Mouse (Mus musculus) central nervous system, embryonic 11.5 days (tissue): ENCODE data around the gene Lpxn. TPM values are rescaled to one million over a fixed set of nuclear protein-coding genes. Genes with fewer than 3 reads are reported as not detected.

Source experiments
- polyA plus RNA-seq: library from polyadenylated mRNA; depleted of rRNA; stranded (reverse); fragments of >200 nt; gene quantifications from 2 replicates; pipeline ENCODE4 v1.2.3, GENCODE M21; 2012; rRNA removed

Lpxn gene
- 1.5 and 1.8 TPM in 2 replicates for polyA plus RNA-seq

GRCm38 (mm10) chr19:12795511-12796327 lies at the start of gene Lpxn, which contains the start of gene Zfp91:
Gene Lpxn (plus strand): TSS chr19:12796193.
Gene Zfp91 (minus strand): TSS chr19:12796126.

DNA sequence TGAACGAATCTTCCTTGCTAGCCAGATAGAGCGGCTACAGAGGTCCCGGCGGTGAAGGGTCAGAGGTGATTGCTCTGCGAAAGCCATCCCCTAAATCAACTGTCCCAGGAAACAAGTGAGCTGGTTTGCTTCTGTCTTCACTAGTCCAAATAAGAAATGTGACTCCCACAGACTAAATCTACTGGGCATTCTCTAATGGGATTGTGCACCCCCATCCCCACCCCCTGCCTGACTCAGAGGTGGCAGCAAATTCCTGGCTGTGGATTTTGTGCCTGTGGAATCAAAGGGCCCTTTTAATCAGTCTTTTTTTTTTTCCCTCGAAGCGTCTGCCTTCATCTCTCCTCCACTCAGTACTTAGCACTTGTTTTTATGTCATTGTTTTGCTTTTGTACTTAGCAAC lies 30.7 kb upstream of the Lpxn start, which contains the start of gene Cntf:
Gene Cntf, minus strand, starts transcription at position 325 of the 400 bp plus-strand sequence.

GRCm38 (mm10) chr19:12846382-12846781 lies 50.4 kb downstream of the Lpxn start, which contains the start of gene Gm5244:
Gene Gm5244 (plus strand): TSS chr19:12846682.

DNA sequence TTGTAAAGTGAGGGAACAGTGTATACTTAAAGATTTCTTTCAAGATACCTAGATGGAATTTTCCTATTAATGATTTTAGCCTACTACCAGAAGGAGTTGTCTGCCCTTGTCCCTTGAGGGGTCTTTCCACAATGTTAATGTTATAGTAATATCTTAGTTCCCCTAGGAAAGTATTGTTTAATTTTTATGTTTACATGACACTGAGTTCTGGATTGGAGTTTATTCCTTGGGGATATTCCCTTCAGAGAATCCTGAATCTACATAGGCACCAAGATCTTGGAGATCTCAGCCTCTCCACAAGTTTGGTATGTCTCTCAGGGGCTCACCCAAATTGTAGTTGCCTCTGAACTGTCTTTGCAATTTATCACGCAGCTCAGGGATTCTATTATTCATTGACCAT lies 61.0 kb downstream of the Lpxn start, which contains the start of gene Olfr1444:
Gene Olfr1444, plus strand, starts transcription at position 301 of the 400 bp plus-strand sequence.

Other genes starting within 250 kb of the Lpxn start
- 0.07 TPM in 1 of 2 replicates, not detected in the other for gene Gm4952, start 196.2 kb upstream of the Lpxn start, polyA plus RNA-seq
- gene Glyat, start 162.9 kb upstream of the Lpxn start, polyA plus RNA-seq: not detected in 2 replicates
- gene Olfr1442, start 125.8 kb upstream of the Lpxn start, polyA plus RNA-seq: not detected in 2 replicates
- gene Olfr1443, start 118.1 kb upstream of the Lpxn start, polyA plus RNA-seq: not detected in 2 replicates
- 0.10 TPM in 1 of 2 replicates, not detected in the other for gene Keg1, start 100.4 kb upstream of the Lpxn start, polyA plus RNA-seq
- gene Cntf, start 30.6 kb upstream of the Lpxn start, polyA plus RNA-seq: 4.9 and 5.1 TPM in 2 replicates
- gene Zfp91, start 67 bp upstream of the Lpxn start, polyA plus RNA-seq: 36.9 and 40.9 TPM in 2 replicates
- not detected in 2 replicates for gene Gm5244, start 50.5 kb downstream of the Lpxn start, polyA plus RNA-seq
- not detected in 2 replicates for gene Olfr1444, start 61.1 kb downstream of the Lpxn start, polyA plus RNA-seq
- gene Olfr1445, start 87.7 kb downstream of the Lpxn start, polyA plus RNA-seq: not detected in 2 replicates
- gene Olfr1446, start 97.3 kb downstream of the Lpxn start, polyA plus RNA-seq: not detected in 2 replicates
- not detected in 2 replicates for gene Olfr1447, start 107.5 kb downstream of the Lpxn start, polyA plus RNA-seq
- gene Olfr1448, start 128.2 kb downstream of the Lpxn start, polyA plus RNA-seq: not detected in 2 replicates
- gene Olfr1449, start 134.6 kb downstream of the Lpxn start, polyA plus RNA-seq: not detected in 2 replicates
- not detected in 2 replicates for gene Olfr1450, start 154.1 kb downstream of the Lpxn start, polyA plus RNA-seq
- gene Olfr1451, start 198.8 kb downstream of the Lpxn start, polyA plus RNA-seq: not detected in 2 replicates
- gene Olfr1453, start 232.1 kb downstream of the Lpxn start, polyA plus RNA-seq: not detected in 2 replicates